Mouse (Mus musculus) ES-Bruce4 (cell line): ENCODE measurements around the gene Nsd1. TPM values are rescaled to one million over a fixed set of nuclear protein-coding genes. Genes with fewer than 3 reads are reported as not detected.
A peak's percentile ranks its signal among the peaks of the same experiment; 100 is the strongest.

ENCODE experiments used
- H3K27ac ChIP-seq: 2 replicates; pipeline ENCODE4 v1.5.1; 2012; ENCODE audit warnings: low read length, inconsistent platforms; ENCODE audit not compliant: insufficient read depth
- H3K27me3 ChIP-seq: 2 replicates; pipeline ENCODE4 v1.6.1; 2012; ENCODE audit warnings: mild to moderate bottlenecking, low read length, inconsistent platforms; ENCODE audit not compliant: control insufficient read depth, poor library complexity, insufficient read depth, severe bottlenecking
- H3K36me3 ChIP-seq: 2 replicates; pipeline ENCODE4 v1.6.1; 2012; ENCODE audit warnings: inconsistent platforms, mild to moderate bottlenecking, low read length, moderate library complexity; ENCODE audit not compliant: control insufficient read depth, poor library complexity, insufficient read depth, severe bottlenecking
- H3K4me1 ChIP-seq: one replicate; pipeline ENCODE4 v1.8.1; 2011; ENCODE audit warnings: low read length; ENCODE audit not compliant: control insufficient read depth, insufficient read depth
- H3K4me3 ChIP-seq: 2 replicates; pipeline ENCODE4 v1.5.1; 2011; ENCODE audit warnings: low read depth, mild to moderate bottlenecking, low read length
- H3K9ac ChIP-seq: 2 replicates; pipeline ENCODE4 v1.6.1; 2012; ENCODE audit warnings: low read depth, mild to moderate bottlenecking, inconsistent platforms; ENCODE audit not compliant: poor library complexity, severe bottlenecking
- H3K9me3 ChIP-seq: replicated peaks from 2 replicates; pipeline ENCODE4 v1.6.1; 2012; ENCODE audit warnings: mild to moderate bottlenecking, low read length, inconsistent platforms; ENCODE audit not compliant: control insufficient read depth, poor library complexity, insufficient read depth, severe bottlenecking
- CTCF ChIP-seq: IDR thresholded peaks from one replicate; pipeline ENCODE4 v1.8.1; 2011; ENCODE audit warnings: low read depth, low read length
- EP300 ChIP-seq: IDR thresholded peaks from 2 replicates; pipeline ENCODE4 v1.6.1; 2011; ENCODE audit warnings: low read depth, low read length; ENCODE audit not compliant: insufficient read depth
- POLR2A ChIP-seq: IDR thresholded peaks from one replicate; pipeline ENCODE4 v1.8.1; 2011; ENCODE audit warnings: low read length; ENCODE audit not compliant: insufficient read depth
- polyA plus RNA-seq: library from polyadenylated mRNA; stranded (reverse); fragments of >200 nt; gene quantifications from 2 replicates; pipeline ENCODE4 v1.2.4, GENCODE M21; 2011; ENCODE audit warnings: low read depth; ENCODE audit not compliant: missing spikeins, insufficient read depth, insufficient read length

Nsd1 gene
- polyA plus RNA-seq, 1 experiment = 162 TPM

- Histone ChIP-seq H3K27ac (no peak overlapping the region; the same call in 1 of the 2 replicates), H3K9ac (no peak overlapping the region), H3K4me3 (no peak overlapping the region), H3K9me3 (no peaks in the 10 kb centered on the region), H3K27me3 (no peaks in the 10 kb centered on the region), H3K4me1 (peaks cover 4% of the 10 kb centered on the region), H3K36me3 (no peaks in the 10 kb centered on the region)
- TF ChIP-seq POLR2A = no peak
- no peak for TF ChIP-seq EP300
- TF ChIP-seq CTCF = no peak
Measured at GRCm38 (mm10) chr13:55335701-55336100, 126.1 kb downstream of the Nsd1 start.

DNA sequence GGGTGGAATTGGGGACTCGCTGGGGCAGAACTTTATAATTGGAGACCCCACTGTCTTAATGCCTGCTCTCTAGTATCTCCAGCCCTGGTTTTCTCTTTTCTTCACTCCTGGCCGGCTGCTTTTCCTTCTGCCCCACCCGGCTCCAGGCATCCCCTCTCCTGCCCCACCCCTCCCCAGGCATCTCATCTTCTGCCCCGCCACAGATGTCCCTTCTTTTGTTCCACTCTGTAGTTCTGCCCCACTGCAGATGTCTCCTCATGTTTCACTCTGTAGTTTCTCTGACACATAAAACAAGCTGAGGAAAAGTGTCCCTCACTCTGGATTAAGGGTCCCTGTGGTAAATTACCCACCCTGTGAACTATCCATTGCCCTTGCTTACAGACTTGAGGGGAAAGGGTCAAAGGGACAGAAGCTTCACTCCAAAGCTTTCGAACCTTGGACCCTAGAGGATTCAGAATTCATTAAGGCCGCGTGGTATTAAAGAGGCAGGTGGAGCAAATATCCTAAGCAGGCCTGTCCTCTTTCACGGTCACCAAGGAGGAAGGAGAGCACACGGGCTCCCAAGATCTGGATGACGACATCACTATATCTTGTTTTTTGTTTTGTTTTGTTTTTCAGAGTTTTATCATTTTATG lies 127.9 kb downstream of the Nsd1 start:
- no peaks in the 10 kb centered on the region for H3K36me3 ChIP-seq
- H3K4me1 ChIP-seq = no peaks in the 10 kb centered on the region
- no peaks in the 10 kb centered on the region for H3K27me3 ChIP-seq
- peak overlapping the region; percentile 6; the same call in 1 of the 2 replicates for H3K4me3 ChIP-seq
- no peak for TF ChIP-seq POLR2A
- TF ChIP-seq CTCF = no peak
- no peak for TF ChIP-seq EP300
- peak overlapping the region; percentile 68 for H3K27ac ChIP-seq
- H3K9ac ChIP-seq = peak overlapping the region; percentile 42; the same call in 1 of the 2 replicates
- H3K9me3 ChIP-seq = no peaks in the 10 kb centered on the region

- H3K9ac ChIP-seq = peak overlapping the region; percentile 42
- peak overlapping the region; percentile 83 for H3K27ac ChIP-seq
Measured at GRCm38 (mm10) chr13:55338131-55339054, 128.8 kb downstream of the Nsd1 start.

DNA sequence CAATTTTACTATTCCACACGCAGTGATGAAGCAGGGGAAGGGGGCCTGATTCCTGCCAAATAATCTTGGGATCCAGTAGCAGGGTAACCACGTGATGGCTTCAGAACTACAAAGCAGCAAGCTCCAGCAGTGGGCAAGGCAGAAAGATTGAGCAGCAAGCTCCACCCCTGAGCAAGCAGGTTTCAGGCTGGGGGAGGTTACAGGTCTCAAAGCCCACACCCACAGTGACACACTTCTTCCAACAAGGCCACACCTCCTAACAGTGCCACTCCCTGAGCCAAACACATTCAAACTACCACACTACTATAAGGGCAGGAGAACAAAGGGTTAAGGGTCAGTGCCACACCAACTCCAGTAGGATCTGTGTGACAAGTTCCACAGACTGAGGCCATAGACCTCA lies 129.7 kb downstream of the Nsd1 start:
- H3K4me1 ChIP-seq = no peaks in the 10 kb centered on the region
- TF ChIP-seq POLR2A = peak; percentile 14
- TF ChIP-seq CTCF = no peak
- 0 out of 2 replicates have a peak, but pooled peaks have one; percentile 60 for TF ChIP-seq EP300
- 0 out of 2 replicates have a peak, but pooled peaks cover under 1% of the 10 kb centered on the region for H3K36me3 ChIP-seq
- peak overlapping the region; percentile 83 for H3K27ac ChIP-seq
- H3K9ac ChIP-seq = peak overlapping the region; percentile 39; the same call in 1 of the 2 replicates
- no peaks in the 10 kb centered on the region for H3K27me3 ChIP-seq
- H3K4me3 ChIP-seq = no peak overlapping the region
- no peaks in the 10 kb centered on the region for H3K9me3 ChIP-seq

More at GRCm38 (mm10) chr13:55338131-55339054, 128.8 kb downstream of the Nsd1 start:
- H3K27me3 ChIP-seq = no peaks in the 10 kb centered on the region
- no peak for TF ChIP-seq POLR2A
- no peak for TF ChIP-seq CTCF
- no peak for TF ChIP-seq EP300
- no peaks in the 10 kb centered on the region for H3K9me3 ChIP-seq
- no peaks in the 10 kb centered on the region for H3K4me1 ChIP-seq
- H3K4me3 ChIP-seq = peak overlapping the region; percentile 18
- no peaks in the 10 kb centered on the region for H3K36me3 ChIP-seq

DNA sequence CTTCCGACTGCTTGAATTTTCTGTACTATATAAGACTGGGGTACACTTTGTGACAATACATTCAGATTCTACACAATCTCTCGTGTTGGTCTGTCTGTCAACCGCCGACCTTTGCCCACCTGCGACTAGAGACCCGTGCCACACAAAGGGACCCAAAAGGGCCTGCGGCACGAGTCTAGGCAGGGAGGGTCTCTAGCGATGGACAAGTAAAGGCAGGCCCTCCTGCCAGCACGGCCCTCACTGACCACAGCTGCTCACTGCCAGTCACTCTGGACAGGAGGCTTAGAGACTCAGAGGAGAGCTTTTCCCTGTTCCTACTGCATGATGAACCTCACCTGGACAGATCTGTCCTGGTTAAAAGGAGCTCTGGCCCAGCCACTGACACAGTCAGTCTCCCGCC lies 132.9 kb downstream of the Nsd1 start:
- H3K36me3 ChIP-seq = peaks cover 24% of the 10 kb centered on the region
- peak overlapping the region; percentile 75 for H3K27ac ChIP-seq
- H3K9me3 ChIP-seq = no peaks in the 10 kb centered on the region
- no peak overlapping the region for H3K9ac ChIP-seq
- no peaks in the 10 kb centered on the region for H3K27me3 ChIP-seq
- H3K4me3 ChIP-seq = no peak overlapping the region
- TF ChIP-seq EP300 (no peak), POLR2A (no peak), CTCF (no peak)
- H3K4me1 ChIP-seq = no peaks in the 10 kb centered on the region

DNA sequence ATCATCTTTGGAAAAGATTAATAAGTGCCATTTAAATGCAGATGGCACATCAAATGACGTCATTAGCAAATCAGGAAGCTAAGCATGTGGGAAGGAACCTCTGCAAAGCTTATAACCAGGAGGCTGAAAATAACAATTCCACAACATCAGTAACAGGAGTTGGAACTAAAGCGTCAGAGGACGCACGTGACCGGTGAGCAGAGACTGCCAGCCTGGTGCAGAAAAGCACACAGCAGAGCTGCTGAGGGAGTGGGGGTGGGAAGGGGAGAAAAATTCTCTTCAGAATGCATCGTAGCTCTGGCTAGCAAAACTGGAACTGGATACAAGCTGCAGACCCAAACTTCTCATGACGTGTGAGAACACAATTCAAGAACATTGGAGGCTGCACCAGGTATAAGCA lies 134.7 kb downstream of the Nsd1 start:
- no peaks in the 10 kb centered on the region for H3K9me3 ChIP-seq
- no peak overlapping the region for H3K9ac ChIP-seq
- TF ChIP-seq CTCF (no peak), POLR2A (no peak), EP300 (no peak)
- H3K36me3 ChIP-seq = peaks cover 37% of the 10 kb centered on the region
- no peak overlapping the region for H3K4me3 ChIP-seq
- no peak overlapping the region for H3K27ac ChIP-seq
- H3K4me1 ChIP-seq = no peaks in the 10 kb centered on the region
- H3K27me3 ChIP-seq = no peaks in the 10 kb centered on the region
